Mouse (Mus musculus) spleen, adult 2 months (tissue): Measurements from ENCODE around the gene Fbxo41.

Experiments used
- CTCF ChIP-seq: fragments of 200-500 bp; IDR thresholded peaks from 2 replicates; pipeline ENCODE4 v1.5.1; 2011; ENCODE audit warnings: mild to moderate bottlenecking, inconsistent platforms; ENCODE audit not compliant: insufficient read depth, insufficient read length, insufficient replicate concordance; ENCODE audit errors: extremely low read depth
- POLR2A ChIP-seq: fragments of 200-500 bp; IDR thresholded peaks from 2 replicates; pipeline ENCODE4 v1.6.1; 2011; ENCODE audit warnings: low read depth, low read length, inconsistent platforms

DNA sequence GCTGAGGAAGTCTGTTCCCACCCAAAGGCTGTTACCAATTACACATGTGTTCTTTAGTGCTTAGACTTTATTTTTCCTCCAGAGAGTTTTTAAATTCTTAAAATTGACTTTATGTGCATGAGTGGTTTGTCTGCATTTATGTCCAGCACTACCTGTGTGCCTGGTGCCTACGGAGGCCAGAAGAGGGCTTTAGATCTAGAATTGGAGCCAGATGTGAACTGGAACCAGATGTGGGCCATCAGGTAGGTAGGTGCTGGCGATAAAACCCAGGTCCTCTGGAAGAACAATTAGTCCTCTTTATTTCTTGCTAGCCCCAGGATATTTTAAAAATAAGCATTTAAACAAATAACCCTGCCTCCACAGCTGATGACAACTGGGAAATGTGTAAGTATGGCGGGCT, 11.2 kb downstream of the Fbxo41 start:
- TF ChIP-seq POLR2A (no peak), CTCF (no peak)
